Mouse (Mus musculus): ENCODE measurements at regions not wholly inside any gene's neighbourhood (a gene's known extent, or its start where the extent isn't known, plus 50 kb on each side); places are given as distances from the start of the nearest gene placed in this dataset.

DNA sequence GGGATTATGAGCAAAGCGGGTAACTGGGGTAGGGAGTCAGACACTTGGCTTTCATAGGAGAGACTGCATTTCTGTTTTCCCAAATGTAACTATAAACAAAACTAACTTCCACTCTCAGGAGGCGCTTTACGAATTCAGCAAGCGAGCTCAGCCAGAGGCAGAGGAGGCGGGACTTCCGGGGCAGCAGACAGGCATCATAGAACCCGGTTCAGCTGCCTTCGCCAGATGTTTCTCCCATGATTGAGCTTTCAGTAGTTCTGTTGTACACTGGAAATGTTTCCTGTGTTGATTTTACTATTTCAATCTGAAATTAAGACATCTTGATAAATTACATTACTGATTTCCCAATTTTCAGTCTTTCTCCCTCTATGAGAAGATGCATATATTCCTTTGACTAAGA is 92.9 kb downstream of the Zfp365 start:
- no peaks in the 10 kb centered on the region for H3K4me1 ChIP-seq (ENCODE audit: control insufficient read depth, insufficient read depth, low read length)
- TF ChIP-seq POLR2A (IDR thresholded peaks at IDR 0.05; ENCODE audit: low read depth, low read length) (no peak), CTCF (IDR thresholded peaks at IDR 0.05; ENCODE audit: borderline replicate concordance, insufficient read depth, low read length) (no peak)
- H3K4me3 ChIP-seq (ENCODE audit: insufficient read depth, low read length): no peak overlapping the region
- H3K27ac ChIP-seq (ENCODE audit: insufficient read depth, low read length): no peak overlapping the region

- Histone ChIP-seq H3K4me1 (ENCODE audit: control insufficient read depth, insufficient read depth, low read length) (no peaks in the 10 kb centered on the region), H3K27ac (ENCODE audit: insufficient read depth, low read length) (no peak overlapping the region), H3K4me3 (ENCODE audit: insufficient read depth, low read length) (no peak overlapping the region)
- TF ChIP-seq POLR2A (IDR thresholded peaks at IDR 0.05; ENCODE audit: low read depth, low read length) (no peak), CTCF (IDR thresholded peaks at IDR 0.05; ENCODE audit: borderline replicate concordance, insufficient read depth, low read length) (no peak)
Measured at GRCm38 (mm10) chr10:67813901-67814300, 98.6 kb downstream of the Zfp365 start.

GRCm38 (mm10) chr10:67805131-67805530 is 107.3 kb downstream of the Zfp365 start:
- TF ChIP-seq POLR2A (IDR thresholded peaks at IDR 0.05; ENCODE audit: low read depth, low read length) (no peak), CTCF (IDR thresholded peaks at IDR 0.05; ENCODE audit: borderline replicate concordance, insufficient read depth, low read length) (no peak)
- H3K27ac ChIP-seq (ENCODE audit: insufficient read depth, low read length): no peak overlapping the region
- no peak overlapping the region for H3K4me3 ChIP-seq (ENCODE audit: insufficient read depth, low read length)
- no peaks in the 10 kb centered on the region for H3K4me1 ChIP-seq (ENCODE audit: control insufficient read depth, insufficient read depth, low read length)

GRCm38 (mm10) chr10:67804637-67805036 is 107.8 kb downstream of the Zfp365 start:
- TF ChIP-seq CTCF (IDR thresholded peaks at IDR 0.05; ENCODE audit: borderline replicate concordance, insufficient read depth, low read length) (no peak), POLR2A (IDR thresholded peaks at IDR 0.05; ENCODE audit: low read depth, low read length) (no peak)
- no peak overlapping the region for H3K4me3 ChIP-seq (ENCODE audit: insufficient read depth, low read length)
- H3K27ac ChIP-seq (ENCODE audit: insufficient read depth, low read length): no peak overlapping the region
- H3K4me1 ChIP-seq (ENCODE audit: control insufficient read depth, insufficient read depth, low read length): no peaks in the 10 kb centered on the region

DNA sequence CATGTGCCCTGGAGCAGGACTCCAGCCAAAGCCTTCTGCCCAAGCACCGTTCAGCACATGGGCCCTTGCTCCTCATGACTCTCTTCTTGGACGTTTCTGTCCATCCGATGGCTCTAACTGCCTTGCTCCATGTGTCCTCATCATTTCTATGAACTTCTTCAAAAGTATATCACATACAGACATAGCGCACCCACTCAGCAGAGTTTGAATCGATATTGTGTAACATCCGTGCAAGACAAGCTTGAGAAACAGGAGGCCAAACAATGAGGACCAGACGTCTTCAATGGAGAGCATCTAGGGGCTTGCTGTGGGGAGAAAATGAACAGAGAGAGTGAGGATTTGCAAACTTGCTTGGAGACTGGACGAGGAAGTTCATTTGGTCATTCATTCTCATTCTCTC is 110.3 kb downstream of the Zfp365 start:
- Histone ChIP-seq H3K27ac (ENCODE audit: insufficient read depth, low read length) (no peak overlapping the region), H3K4me3 (ENCODE audit: insufficient read depth, low read length) (no peak overlapping the region), H3K4me1 (ENCODE audit: control insufficient read depth, insufficient read depth, low read length) (no peaks in the 10 kb centered on the region)
- no peak for TF ChIP-seq CTCF (IDR thresholded peaks at IDR 0.05; ENCODE audit: borderline replicate concordance, insufficient read depth, low read length)
- no peak for TF ChIP-seq POLR2A (IDR thresholded peaks at IDR 0.05; ENCODE audit: low read depth, low read length)

- Histone ChIP-seq H3K4me3 (ENCODE audit: insufficient read depth, low read length) (no peak overlapping the region), H3K4me1 (ENCODE audit: control insufficient read depth, insufficient read depth, low read length) (no peaks in the 10 kb centered on the region), H3K27ac (ENCODE audit: insufficient read depth, low read length) (no peak overlapping the region)
- TF ChIP-seq POLR2A (IDR thresholded peaks at IDR 0.05; ENCODE audit: low read depth, low read length) (no peak), CTCF (IDR thresholded peaks at IDR 0.05; ENCODE audit: borderline replicate concordance, insufficient read depth, low read length) (no peak)
Measured at GRCm38 (mm10) chr10:67801619-67802018, 110.8 kb downstream of the Zfp365 start.

GRCm38 (mm10) chr10:67798991-67799390 is 113.5 kb downstream of the Zfp365 start:
- H3K4me3 ChIP-seq (ENCODE audit: insufficient read depth, low read length): no peak overlapping the region
- H3K27ac ChIP-seq (ENCODE audit: insufficient read depth, low read length): no peak overlapping the region
- H3K4me1 ChIP-seq (ENCODE audit: control insufficient read depth, insufficient read depth, low read length): no peaks in the 10 kb centered on the region
- TF ChIP-seq POLR2A (IDR thresholded peaks at IDR 0.05; ENCODE audit: low read depth, low read length): no peak
- no peak for TF ChIP-seq CTCF (IDR thresholded peaks at IDR 0.05; ENCODE audit: borderline replicate concordance, insufficient read depth, low read length)

- no peaks in the 10 kb centered on the region; the same call in 1 of the 2 replicates for H3K4me1 ChIP-seq (ENCODE audit: control insufficient read depth, insufficient read depth, low read length)
- H3K27ac ChIP-seq (ENCODE audit: insufficient read depth, low read length): no peak overlapping the region
- H3K4me3 ChIP-seq (ENCODE audit: insufficient read depth, low read length): no peak overlapping the region
- TF ChIP-seq POLR2A (IDR thresholded peaks at IDR 0.05; ENCODE audit: low read depth, low read length) (no peak), CTCF (IDR thresholded peaks at IDR 0.05; ENCODE audit: borderline replicate concordance, insufficient read depth, low read length) (no peak)
Measured at GRCm38 (mm10) chr10:67793206-67793605, 119.3 kb downstream of the Zfp365 start.

- H3K4me1 ChIP-seq (ENCODE audit: control insufficient read depth, insufficient read depth, low read length): peaks cover 4% of the 10 kb centered on the region
- H3K4me3 ChIP-seq (ENCODE audit: insufficient read depth, low read length): no peak overlapping the region
- TF ChIP-seq CTCF (IDR thresholded peaks at IDR 0.05; ENCODE audit: borderline replicate concordance, insufficient read depth, low read length) (no peak), POLR2A (IDR thresholded peaks at IDR 0.05; ENCODE audit: low read depth, low read length) (no peak)
- no peak overlapping the region for H3K27ac ChIP-seq (ENCODE audit: insufficient read depth, low read length)
Measured at GRCm38 (mm10) chr10:67789651-67790050, 122.8 kb downstream of the Zfp365 start.

DNA sequence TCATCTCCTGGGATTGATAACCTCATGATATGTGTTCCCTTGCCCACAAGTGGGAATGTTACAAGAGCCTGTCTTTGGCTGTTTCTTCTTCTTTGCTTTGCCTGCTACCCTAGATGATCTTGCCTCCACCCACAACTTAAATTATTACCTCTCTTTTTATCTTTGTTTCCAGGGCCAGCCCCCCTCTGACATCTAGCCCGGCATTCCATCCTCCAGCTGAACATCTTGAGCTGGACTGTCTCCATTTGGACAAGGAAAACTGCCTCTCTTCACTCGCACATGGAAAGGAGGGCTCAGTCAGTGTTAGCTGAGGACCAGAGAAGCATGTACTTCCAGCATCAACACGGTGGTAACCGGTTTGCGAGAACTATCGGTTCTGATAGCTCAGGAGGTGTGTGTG is 124.3 kb downstream of the Zfp365 start:
- no peak overlapping the region for H3K4me3 ChIP-seq (ENCODE audit: insufficient read depth, low read length)
- H3K27ac ChIP-seq (ENCODE audit: insufficient read depth, low read length): no peak overlapping the region
- H3K4me1 ChIP-seq (ENCODE audit: control insufficient read depth, insufficient read depth, low read length): peaks cover 4% of the 10 kb centered on the region
- TF ChIP-seq CTCF (IDR thresholded peaks at IDR 0.05; ENCODE audit: borderline replicate concordance, insufficient read depth, low read length): no peak
- TF ChIP-seq POLR2A (IDR thresholded peaks at IDR 0.05; ENCODE audit: low read depth, low read length): no peak

GRCm38 (mm10) chr10:67785563-67785962 is 126.9 kb downstream of the Zfp365 start:
- no peak overlapping the region for H3K27ac ChIP-seq (ENCODE audit: insufficient read depth, low read length)
- peaks cover 4% of the 10 kb centered on the region for H3K4me1 ChIP-seq (ENCODE audit: control insufficient read depth, insufficient read depth, low read length)
- no peak for TF ChIP-seq POLR2A (IDR thresholded peaks at IDR 0.05; ENCODE audit: low read depth, low read length)
- TF ChIP-seq CTCF (IDR thresholded peaks at IDR 0.05; ENCODE audit: borderline replicate concordance, insufficient read depth, low read length): no peak
- no peak overlapping the region for H3K4me3 ChIP-seq (ENCODE audit: insufficient read depth, low read length)

All from embryonic fibroblast, embryonic 13.5 days (primary cell).